Mouse (Mus musculus): Measurements from ENCODE around the gene Tpcn2.

DNA sequence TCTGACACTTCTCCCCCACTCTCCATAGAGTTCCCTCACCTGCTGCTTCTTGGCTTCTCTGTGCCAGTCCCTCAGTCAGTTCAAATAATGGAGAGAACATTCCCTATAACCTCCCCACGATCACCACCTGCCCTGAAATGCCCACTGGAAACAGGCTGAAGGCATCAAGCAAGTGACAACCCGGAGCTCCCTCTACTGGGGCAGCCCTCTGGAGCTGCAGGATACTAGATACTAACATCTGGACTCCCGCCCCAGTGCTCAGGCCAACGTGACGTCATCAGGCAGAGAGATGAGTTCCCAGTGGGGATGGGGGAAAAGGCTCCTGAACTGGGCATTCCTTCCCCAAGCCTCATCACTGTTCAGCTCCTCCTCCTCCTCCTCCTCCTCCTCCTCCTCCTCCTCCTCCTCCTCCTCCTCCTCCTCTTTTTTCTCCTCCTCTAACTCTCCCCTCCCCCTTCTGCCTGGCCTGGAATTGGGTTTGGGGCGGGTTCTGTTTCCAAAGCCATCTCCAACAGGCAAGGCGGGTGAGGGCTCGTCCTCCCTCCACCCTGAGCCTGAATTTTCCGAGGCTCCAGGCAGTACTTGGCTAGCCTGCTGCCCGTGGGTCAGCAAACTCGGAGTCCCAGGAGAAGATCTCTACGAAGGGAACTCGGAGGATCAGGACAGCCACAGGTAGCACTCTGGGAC is 16.7 kb upstream of the Tpcn2 start, which contains the start of gene Mrgprf:
- no peak for TF ChIP-seq GATA1 (IDR thresholded peaks at IDR 0.05; ENCODE audit: borderline replicate concordance, low read length)
- no peak for TF ChIP-seq FLI1 (IDR thresholded peaks at IDR 0.05; ENCODE audit: low read length)

Data from megakaryocyte, embryonic 14.5 days (primary cell).